In genomic region chr6:83323652-83324419, GRCm38 (mm10) we compare ENCODE assay signal across 17 mouse cellular contexts. TPM values are rescaled to one million over a fixed set of nuclear protein-coding genes. Genes with fewer than 3 reads are reported as not detected.
DNase-seq lines count a peak whose midpoint lies in the region; ATAC-seq and TF ChIP-seq lines count a peak whose summit lies in the region.
"Had no signal": no experiment of that assay in that cellular context is flagged by ENCODE, and none has a peak within 500 bp of the region (broad histone marks: within the 10 kb centered on the region; RNA-seq: fewer than 3 reads in every experiment).

No protein-coding gene starts in this region.

- no peak for TF ChIP-seq POLR2A in bone marrow macrophage, adult 2 months (IDR thresholded peaks at IDR 0.05; ENCODE audit: borderline replicate concordance, low read depth, low read length)

- H3K4me1 ChIP-seq in heart, embryonic 13.5 days: peaks cover 22% of the 10 kb centered on the region
- peaks cover 30% of the 10 kb centered on the region for H3K4me1 ChIP-seq in bone marrow macrophage, adult 2 months (ENCODE audit: control insufficient read depth, insufficient read depth, low read length)
- H3K4me1 ChIP-seq in liver, embryonic 12.5 days: peaks cover 41% of the 10 kb centered on the region
- H3K4me1 ChIP-seq in hindbrain, embryonic 14.5 days (replicated peaks; ENCODE audit: control insufficient read depth, insufficient read depth, low read length): peaks cover 18% of the 10 kb centered on the region

- TF ChIP-seq CTCF in bone marrow macrophage, adult 2 months (IDR thresholded peaks at IDR 0.05; ENCODE audit: low read depth, low read length): no peak

- H3K27me3 ChIP-seq in heart, embryonic 13.5 days (replicated peaks): no peaks in the 10 kb centered on the region
- H3K27me3 ChIP-seq in liver, embryonic 12.5 days (replicated peaks): no peaks in the 10 kb centered on the region
- H3K27me3 ChIP-seq in splenic B cell, adult 2 months (ENCODE audit: control insufficient read depth, insufficient read depth, low read length, poor library complexity, severe bottlenecking): no peaks in the 10 kb centered on the region
- no peaks in the 10 kb centered on the region for H3K27me3 ChIP-seq in hindbrain, embryonic 14.5 days (ENCODE audit: control insufficient read depth, insufficient read depth, low read length)
- H3K27me3 ChIP-seq: embryonic facial prominence, embryonic 15.5 days; forebrain, embryonic 13.5 days; kidney, embryonic 15.5 days; stomach, embryonic 15.5 days had no signal

- 0 out of 2 replicates have a peak overlapping the region, but pooled peaks have one; percentile 4 for H3K9ac ChIP-seq in heart, embryonic 13.5 days
- H3K9ac ChIP-seq in liver, embryonic 12.5 days: peak overlapping the region; percentile 88; the same call in 1 of the 2 replicates
- no peak overlapping the region for H3K9ac ChIP-seq in hindbrain, embryonic 14.5 days
- H3K9ac ChIP-seq: embryonic facial prominence, embryonic 15.5 days; forebrain, embryonic 13.5 days; kidney, embryonic 15.5 days; lung, embryonic 14.5 days; stomach, embryonic 15.5 days had no signal

- H3K36me3 ChIP-seq in heart, embryonic 13.5 days: peaks cover 5% of the 10 kb centered on the region
- peaks cover 15% of the 10 kb centered on the region for H3K36me3 ChIP-seq in liver, embryonic 12.5 days
- H3K36me3 ChIP-seq in splenic B cell, adult 2 months (ENCODE audit: control insufficient read depth, insufficient read depth, low read length, poor library complexity, severe bottlenecking): 0 out of 2 replicates have a peak, but pooled peaks cover 2% of the 10 kb centered on the region
- no peaks in the 10 kb centered on the region for H3K36me3 ChIP-seq in hindbrain, embryonic 14.5 days (replicated peaks; ENCODE audit: control insufficient read depth, insufficient read depth)
- H3K36me3 ChIP-seq: stomach, embryonic 15.5 days had no signal

- no peak for DNase-seq in heart, adult 11 months
- DNase-seq in splenic B cell, adult 2 months (ENCODE audit: low read depth, low spot score): peak; percentile 71
- DNase-seq in adrenal gland, postnatal 4 days (ENCODE audit: low spot score in 2 of 2): no peak
- no peak for DNase-seq in hindbrain, embryonic 14.5 days (ENCODE audit: low spot score)
- DNase-seq: adrenal gland, postnatal 25 days; cerebellum, adult 11 months; heart, postnatal 14 days; lung, embryonic 14.5 days had no signal

- no peak overlapping the region for H3K4me3 ChIP-seq in heart, embryonic 13.5 days
- peak overlapping the region; percentile 50 for H3K4me3 ChIP-seq in bone marrow macrophage, adult 2 months (ENCODE audit: insufficient read depth, low read length)
- H3K4me3 ChIP-seq in liver, embryonic 12.5 days: no peak overlapping the region
- H3K4me3 ChIP-seq in hindbrain, embryonic 14.5 days (replicated peaks; ENCODE audit: low read length): no peak overlapping the region
- H3K4me3 ChIP-seq: embryonic facial prominence, embryonic 15.5 days; forebrain, embryonic 13.5 days; kidney, embryonic 15.5 days; layer of hippocampus, adult 2 months; stomach, embryonic 15.5 days had no signal

- no peak overlapping the region for H3K27ac ChIP-seq in heart, embryonic 13.5 days (replicated peaks)
- H3K27ac ChIP-seq in bone marrow macrophage, adult 2 months (ENCODE audit: insufficient read depth, low read depth, low read length): peak overlapping the region; percentile 82
- 0 out of 2 replicates have a peak overlapping the region, but pooled peaks have one; percentile 40 for H3K27ac ChIP-seq in liver, embryonic 12.5 days
- H3K27ac ChIP-seq in hindbrain, embryonic 14.5 days: no peak overlapping the region
- H3K27ac ChIP-seq: embryonic facial prominence, embryonic 15.5 days; forebrain, embryonic 13.5 days; kidney, embryonic 15.5 days; layer of hippocampus, adult 2 months; stomach, embryonic 15.5 days had no signal

- H3K9me3 ChIP-seq in heart, embryonic 13.5 days: no peaks in the 10 kb centered on the region
- H3K9me3 ChIP-seq in liver, embryonic 12.5 days (replicated peaks): no peaks in the 10 kb centered on the region
- no peaks in the 10 kb centered on the region for H3K9me3 ChIP-seq in hindbrain, embryonic 14.5 days (ENCODE audit: control insufficient read depth, low read length)
- H3K9me3 ChIP-seq: embryonic facial prominence, embryonic 15.5 days; forebrain, embryonic 13.5 days; kidney, embryonic 15.5 days; stomach, embryonic 15.5 days had no signal

- WGBS in heart, embryonic 13.5 days: 63% methylated on average over 8 of the region's 8 CpGs
- WGBS in liver, embryonic 12.5 days (ENCODE audit: insufficient replicate concordance): 44% methylated on average over 8 of the region's 8 CpGs
- 75% methylated on average over 8 of the region's 8 CpGs for WGBS in hindbrain, embryonic 14.5 days

- ATAC-seq in heart, embryonic 13.5 days (ENCODE audit: extremely low read depth, insufficient number of reproducible peaks, low FRiP score, low TSS enrichment): no peak
- no peak for ATAC-seq in liver, embryonic 12.5 days
- no peak for ATAC-seq in hindbrain, embryonic 14.5 days (ENCODE audit: low FRiP score)
- no peak for ATAC-seq in inflammation-experienced regulatory T-cells, adult 6 months
- ATAC-seq: forebrain, embryonic 13.5 days had no signal

- H3K4me2 ChIP-seq in heart, embryonic 13.5 days: no peak overlapping the region
- peak overlapping the region; percentile 78 for H3K4me2 ChIP-seq in liver, embryonic 12.5 days
- no peak overlapping the region for H3K4me2 ChIP-seq in hindbrain, embryonic 14.5 days (replicated peaks)
- H3K4me2 ChIP-seq: embryonic facial prominence, embryonic 15.5 days; forebrain, embryonic 13.5 days; kidney, embryonic 15.5 days; stomach, embryonic 15.5 days had no signal

RNA-seq across cellular contexts. Expression of gene Mthfd2, which starts 1.9 kb away (rescaled TPM):
- polyA plus RNA-seq in heart, embryonic 13.5 days (2015; fragmentation: Nextera tagmentation; extraction: Ambion mirVana): 27.6 and 30.9 TPM in 2 replicates
- 21.1 and 28.1 TPM in 2 replicates for polyA plus RNA-seq in bone marrow macrophage, adult 2 months (2012; ENCODE audit: insufficient read depth, insufficient read length, missing spikeins)
- polyA plus RNA-seq in liver, embryonic 12.5 days (2016; fragmentation: Nextera tagmentation; extraction: Ambion mirVana): 112 and 114 TPM in 2 replicates
- total RNA-seq in adrenal gland, postnatal 4 days (2021): 10 to 100 TPM; 18.2 to 23.8 TPM
- polyA plus RNA-seq in hindbrain, embryonic 14.5 days (2014; fragmentation: Nextera tagmentation; extraction: Ambion mirVana): 30.4 and 35.7 TPM in 2 replicates
- 100 to 1,000 TPM; 129 to 140 (median 134) TPM for polyA plus RNA-seq in inflammation-experienced regulatory T-cells, adult 6 months (2017; shearing (Covaris generic))

RNA-seq across cellular contexts. Expression of gene Mob1a, which starts 2.0 kb away (rescaled TPM):
- polyA plus RNA-seq in heart, embryonic 13.5 days (2015; fragmentation: Nextera tagmentation; extraction: Ambion mirVana): 30.4 and 30.7 TPM in 2 replicates
- polyA plus RNA-seq in bone marrow macrophage, adult 2 months (2012; ENCODE audit: insufficient read depth, insufficient read length, missing spikeins): 166 and 182 TPM in 2 replicates
- 58.6 and 59.9 TPM in 2 replicates for polyA plus RNA-seq in liver, embryonic 12.5 days (2016; fragmentation: Nextera tagmentation; extraction: Ambion mirVana)
- 10 to 100 TPM; 75.9 to 78.2 TPM for total RNA-seq in adrenal gland, postnatal 4 days (2021)
- 27.8 and 30.6 TPM in 2 replicates for polyA plus RNA-seq in hindbrain, embryonic 14.5 days (2014; fragmentation: Nextera tagmentation; extraction: Ambion mirVana)
- polyA plus RNA-seq in inflammation-experienced regulatory T-cells, adult 6 months (2017; shearing (Covaris generic)): 10 to 100 TPM; 57.7 to 67.7 (median 63.5) TPM

RNA-seq across cellular contexts. Expression of gene Bola3, which starts 25.1 kb away (rescaled TPM):
- 233 and 264 TPM in 2 replicates for polyA plus RNA-seq in heart, embryonic 13.5 days (2015; fragmentation: Nextera tagmentation; extraction: Ambion mirVana)
- polyA plus RNA-seq in bone marrow macrophage, adult 2 months (2012; ENCODE audit: insufficient read depth, insufficient read length, missing spikeins): 24.8 and 35.7 TPM in 2 replicates
- 314 and 322 TPM in 2 replicates for polyA plus RNA-seq in liver, embryonic 12.5 days (2016; fragmentation: Nextera tagmentation; extraction: Ambion mirVana)
- 100 to 1,000 TPM; 130 to 162 TPM for total RNA-seq in adrenal gland, postnatal 4 days (2021)
- 60.3 and 61.5 TPM in 2 replicates for polyA plus RNA-seq in hindbrain, embryonic 14.5 days (2014; fragmentation: Nextera tagmentation; extraction: Ambion mirVana)
- polyA plus RNA-seq in inflammation-experienced regulatory T-cells, adult 6 months (2017; shearing (Covaris generic)): 10 to 100 TPM; 59.4 to 85.5 (median 73.8) TPM

Comparison
In these comparisons a context has a peak if more than half of its experiments do, and no peak if none do; other contexts are left out.
1. H3K27ac ChIP-seq: peak in bone marrow macrophage, adult 2 months (single experiment) and liver, embryonic 12.5 days (single experiment); none in heart, embryonic 13.5 days (single experiment) and hindbrain, embryonic 14.5 days (single experiment).